Mouse (Mus musculus): ENCODE measurements around the gene Fmnl2. TPM values are rescaled to one million over a fixed set of nuclear protein-coding genes. Genes with fewer than 3 reads are reported as not detected.

Gene Fmnl2
- total and polyA plus RNA-seq, 3 experiments = 0.42 to 2.8 (median 2.1) TPM

GRCm38 (mm10) chr2:52839868-52840267 is 17.8 kb upstream of the Fmnl2 start:
- Histone ChIP-seq H3K36me3 (replicated peaks in 1 of 2; ENCODE audit: control insufficient read depth in 1 of 2, insufficient read depth in 1 of 2, low read length in 1 of 2) (no peaks in the 10 kb centered on the region), H3K4me1 (ENCODE audit: control insufficient read depth in 1 of 2, insufficient read depth in 2 of 2) (peaks cover 0 to 23% of the 10 kb centered on the region in 2 experiments; a peak in 2 of 4 replicates), H3K27me3 (replicated peaks) (no peaks in the 10 kb centered on the region), H3K79me2 (replicated peaks; ENCODE audit: control insufficient read depth, extremely low read depth, insufficient read depth, poor library complexity, severe bottlenecking) (no peaks in the 10 kb centered on the region), H3K4me2 (ENCODE audit: insufficient read depth, low read depth, poor library complexity, severe bottlenecking) (no peak overlapping the region), H3K27ac (ENCODE audit: insufficient read depth, low read depth) (no peak overlapping the region), H3K4me3 (replicated peaks in 1 of 3; ENCODE audit: low read depth in 2 of 3, low read length in 2 of 3, poor library complexity in 1 of 3) (no peak overlapping the region), H3K9ac (ENCODE audit: insufficient read depth, low read depth) (no peak overlapping the region), H3K9me3 (replicated peaks; ENCODE audit: low read length) (no peaks in the 10 kb centered on the region)
- DNase-seq (ENCODE audit: extremely low read depth) = no peak
- in situ Hi-C loops (cut with MboI; ENCODE audit: low pct_ligation_motif_present, low pct_unique_long_range_greater_than_20kb, low sequenced_read_pairs) = no loop called here
- TF ChIP-seq MAZ (IDR thresholded peaks at IDR 0.05; ENCODE audit: low read depth, low read length) (no peak), MYC (IDR thresholded peaks at IDR 0.05; ENCODE audit: low read depth, low read length) (no peak), ZMIZ1 (IDR thresholded peaks at IDR 0.05; ENCODE audit: low read depth, low read length) (no peak), MAFK (IDR thresholded peaks at IDR 0.05; ENCODE audit: insufficient replicate concordance, low read length) (no peak), E2F4 (IDR thresholded peaks at IDR 0.05; ENCODE audit: insufficient replicate concordance, low read depth, low read length) (no peak), ZC3H11A (IDR thresholded peaks at IDR 0.05; ENCODE audit: low read depth, low read length) (no peak), GABPA (IDR thresholded peaks at IDR 0.05; ENCODE audit: insufficient replicate concordance, low read depth, low read length) (no peak), JUN (IDR thresholded peaks at IDR 0.05; ENCODE audit: insufficient read depth, low read depth, low read length) (no peak), ETS1 (conservative IDR thresholded peaks at IDR 0.05; ENCODE audit: low read depth, low read length) (no peak), NRF1 (IDR thresholded peaks at IDR 0.05; ENCODE audit: low read depth, low read length) (no peak), CHD1 (IDR thresholded peaks at IDR 0.05; ENCODE audit: low read depth, low read length) (no peak), SMC3 (IDR thresholded peaks at IDR 0.05; ENCODE audit: low read depth, low read length) (no peak), CHD2 (IDR thresholded peaks at IDR 0.05; ENCODE audit: low read length) (no peak), ELF1 (IDR thresholded peaks at IDR 0.05; ENCODE audit: low read depth, low read length) (no peak), RCOR1 (conservative IDR thresholded peaks at IDR 0.05; ENCODE audit: low read depth, low read length) (no peak), SIN3A (IDR thresholded peaks at IDR 0.05; ENCODE audit: low read length) (no peak), BHLHE40 (IDR thresholded peaks at IDR 0.05; ENCODE audit: low read depth, low read length) (no peak), CTCF (conservative IDR thresholded peaks at IDR 0.05 in 1 of 2, IDR thresholded peaks at IDR 0.05 in 1 of 2; ENCODE audit: low read depth in 2 of 2, low read length in 2 of 2) (no peak)
- dilution Hi-C loops (cut with MboI; ENCODE audit: extremely low pct_ligation_motif_present, extremely low pct_unique_long_range_greater_than_20kb, low sequenced_read_pairs) = no loop called here

GRCm38 (mm10) chr2:52843861-52844260 is 13.8 kb upstream of the Fmnl2 start:
- Histone ChIP-seq H3K27ac (ENCODE audit: insufficient read depth, low read depth) (no peak overlapping the region), H3K9ac (ENCODE audit: insufficient read depth, low read depth) (no peak overlapping the region), H3K27me3 (replicated peaks) (no peaks in the 10 kb centered on the region), H3K4me2 (ENCODE audit: insufficient read depth, low read depth, poor library complexity, severe bottlenecking) (no peak overlapping the region), H3K36me3 (replicated peaks in 1 of 2; ENCODE audit: control insufficient read depth in 1 of 2, insufficient read depth in 1 of 2, low read length in 1 of 2) (no peaks in the 10 kb centered on the region), H3K4me1 (ENCODE audit: control insufficient read depth in 1 of 2, insufficient read depth in 2 of 2) (peaks cover 0 to 51% of the 10 kb centered on the region in 2 experiments; a peak in 2 of 4 replicates), H3K9me3 (replicated peaks; ENCODE audit: low read length) (no peaks in the 10 kb centered on the region), H3K4me3 (replicated peaks in 1 of 3; ENCODE audit: low read depth in 2 of 3, low read length in 2 of 3, poor library complexity in 1 of 3) (no peak overlapping the region), H3K79me2 (replicated peaks; ENCODE audit: control insufficient read depth, extremely low read depth, insufficient read depth, poor library complexity, severe bottlenecking) (no peaks in the 10 kb centered on the region)
- in situ Hi-C loops (cut with MboI; ENCODE audit: low pct_ligation_motif_present, low pct_unique_long_range_greater_than_20kb, low sequenced_read_pairs) = no loop called here
- dilution Hi-C loops (cut with MboI; ENCODE audit: extremely low pct_ligation_motif_present, extremely low pct_unique_long_range_greater_than_20kb, low sequenced_read_pairs) = no loop called here
- DNase-seq (ENCODE audit: extremely low read depth) = no peak
- TF ChIP-seq USF2 (conservative IDR thresholded peaks at IDR 0.05; ENCODE audit: low read depth, low read length) (no peak), POLR2AphosphoS2 (IDR thresholded peaks at IDR 0.05; ENCODE audit: low read depth, low read length) (no peak), RAD21 (IDR thresholded peaks at IDR 0.05; ENCODE audit: low read depth, low read length) (no peak), MAZ (IDR thresholded peaks at IDR 0.05; ENCODE audit: low read depth, low read length) (no peak), JUND (conservative IDR thresholded peaks at IDR 0.05; ENCODE audit: low read depth, low read length) (no peak), CHD2 (IDR thresholded peaks at IDR 0.05; ENCODE audit: low read length) (no peak), MAX (IDR thresholded peaks at IDR 0.05; ENCODE audit: low read length) (no peak), USF1 (IDR thresholded peaks at IDR 0.05; ENCODE audit: low read depth, low read length) (no peak), MXI1 (IDR thresholded peaks at IDR 0.05; ENCODE audit: low read depth, low read length) (no peak), ELF1 (IDR thresholded peaks at IDR 0.05; ENCODE audit: low read depth, low read length) (no peak), SIN3A (IDR thresholded peaks at IDR 0.05; ENCODE audit: low read length) (no peak), ZMIZ1 (IDR thresholded peaks at IDR 0.05; ENCODE audit: low read depth, low read length) (no peak)

All from CH12.LX (cell line).